Mouse (Mus musculus): ENCODE data around the gene Ube2u. TPM values are rescaled to one million over a fixed set of nuclear protein-coding genes. Genes with fewer than 3 reads are reported as not detected.
"Not testable (repeated sequence)": the region's sequence is repeated elsewhere in the genome, so short reads cannot be mapped to it uniquely, and the experiment has no call there.

Gene Ube2u
- polyA plus RNA-seq, 1 experiment from 2014 or later, result 0.45 TPM

DNA sequence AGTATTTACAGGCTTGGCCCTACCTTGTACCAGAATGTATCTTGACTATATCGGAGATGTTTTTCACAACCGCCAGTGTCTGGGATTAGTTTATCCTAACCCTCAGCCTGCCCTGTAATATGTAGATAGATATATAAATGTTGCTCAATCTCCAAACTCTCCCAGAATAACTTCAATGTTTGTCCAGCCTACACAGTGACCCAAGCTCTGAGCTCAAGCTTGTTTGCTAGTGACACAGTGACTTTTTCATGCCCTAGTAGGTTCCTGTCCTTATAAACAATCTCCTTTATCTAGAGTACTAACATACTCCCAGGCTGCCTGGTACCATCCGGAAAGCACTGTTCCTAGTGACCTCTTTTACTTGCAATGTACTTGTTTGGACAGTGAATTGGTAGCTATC, 16.5 kb downstream of the Ube2u start:
- DNase-seq (ENCODE audit: low spot score) (no peak), ATAC-seq (replicated peaks; ENCODE audit: insufficient number of reproducible peaks, low FRiP score, low TSS enrichment, low read depth) (no peak)
- H3K4me2 ChIP-seq (ENCODE audit: low read depth, low read length), result no peak overlapping the region
- H3K4me1 ChIP-seq (ENCODE audit: control insufficient read depth, insufficient read depth, low read length), result no peaks in the 10 kb centered on the region
- H3K9ac ChIP-seq (replicated peaks; ENCODE audit: low read length), result no peak overlapping the region
- H3K9me3 ChIP-seq (replicated peaks; ENCODE audit: control insufficient read depth, low read length), result no peaks in the 10 kb centered on the region
- no peaks in the 10 kb centered on the region for H3K27me3 ChIP-seq (ENCODE audit: control insufficient read depth, insufficient read depth, low read length)
- no peak overlapping the region for H3K4me3 ChIP-seq (ENCODE audit: low read depth, low read length)
- H3K27ac ChIP-seq (replicated peaks; ENCODE audit: low read depth, low read length), result no peak overlapping the region
- 97% methylated on average over 3 of the region's 3 CpGs for WGBS
- H3K36me3 ChIP-seq (replicated peaks; ENCODE audit: control insufficient read depth, insufficient read depth, low read depth, low read length), result no peaks in the 10 kb centered on the region

DNA sequence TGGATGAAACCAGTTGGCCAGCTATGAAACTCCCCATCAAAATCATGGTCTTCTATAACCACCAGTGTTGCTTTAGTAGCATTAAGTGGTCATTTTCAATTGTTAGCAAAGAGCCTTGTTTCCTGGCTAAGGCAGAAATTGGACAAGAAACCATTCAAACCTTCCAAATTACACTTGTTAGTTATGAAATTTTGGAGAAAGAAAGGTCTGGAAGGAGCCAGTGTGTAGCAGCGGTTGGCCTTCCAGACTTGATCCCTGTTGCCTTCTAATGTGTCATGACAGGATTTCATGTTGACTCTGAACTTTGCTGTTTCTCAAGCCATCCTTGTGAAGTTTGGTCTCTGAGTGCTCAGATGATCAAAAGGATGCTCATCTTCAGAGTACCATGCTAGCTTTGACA, 17.9 kb downstream of the Ube2u start:
- 86% methylated on average over 1 of the region's 1 CpGs for WGBS
- no peak for DNase-seq (ENCODE audit: low spot score)
- Histone ChIP-seq H3K9me3 (replicated peaks; ENCODE audit: control insufficient read depth, low read length) (no peaks in the 10 kb centered on the region), H3K4me3 (ENCODE audit: low read depth, low read length) (no peak overlapping the region), H3K27ac (replicated peaks; ENCODE audit: low read depth, low read length) (no peak overlapping the region), H3K4me1 (ENCODE audit: control insufficient read depth, insufficient read depth, low read length) (no peaks in the 10 kb centered on the region), H3K4me2 (ENCODE audit: low read depth, low read length) (no peak overlapping the region), H3K27me3 (ENCODE audit: control insufficient read depth, insufficient read depth, low read length) (no peaks in the 10 kb centered on the region), H3K9ac (replicated peaks; ENCODE audit: low read length) (no peak overlapping the region), H3K36me3 (replicated peaks; ENCODE audit: control insufficient read depth, insufficient read depth, low read depth, low read length) (no peaks in the 10 kb centered on the region)
- no peak for ATAC-seq (replicated peaks; ENCODE audit: insufficient number of reproducible peaks, low FRiP score, low TSS enrichment, low read depth)

DNA sequence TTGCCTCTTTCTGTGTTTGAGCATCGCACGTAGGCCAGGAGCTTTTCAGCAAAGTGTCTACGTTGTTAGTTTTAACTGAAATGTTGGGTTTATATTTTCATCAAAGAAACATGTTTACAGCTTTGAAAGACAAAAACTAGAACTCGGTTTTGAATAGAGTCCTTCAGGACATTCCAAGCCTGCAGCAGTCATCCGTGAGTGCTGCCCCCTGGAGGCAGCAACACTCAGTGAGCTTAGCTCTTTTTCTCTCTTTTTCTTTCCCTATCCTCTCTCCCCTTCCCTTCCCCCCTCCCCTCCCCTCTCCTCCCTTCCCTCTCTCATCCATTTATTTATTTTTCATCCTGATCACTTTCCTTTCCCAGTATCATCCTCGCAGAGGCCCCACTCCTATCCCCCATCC, 19.5 kb downstream of the Ube2u start:
- Histone ChIP-seq H3K4me2 (ENCODE audit: low read depth, low read length) (no peak overlapping the region), H3K4me3 (ENCODE audit: low read depth, low read length) (no peak overlapping the region), H3K27ac (replicated peaks; ENCODE audit: low read depth, low read length) (no peak overlapping the region), H3K9ac (replicated peaks; ENCODE audit: low read length) (no peak overlapping the region), H3K27me3 (ENCODE audit: control insufficient read depth, insufficient read depth, low read length) (no peaks in the 10 kb centered on the region), H3K4me1 (ENCODE audit: control insufficient read depth, insufficient read depth, low read length) (no peaks in the 10 kb centered on the region), H3K36me3 (replicated peaks; ENCODE audit: control insufficient read depth, insufficient read depth, low read depth, low read length) (no peaks in the 10 kb centered on the region), H3K9me3 (replicated peaks; ENCODE audit: control insufficient read depth, low read length) (no peaks in the 10 kb centered on the region)
- WGBS, result 52% methylated on average over 6 of the region's 6 CpGs
- DNase-seq (ENCODE audit: low spot score) (peak; percentile 42), ATAC-seq (replicated peaks; ENCODE audit: insufficient number of reproducible peaks, low FRiP score, low TSS enrichment, low read depth) (no peak)

DNA sequence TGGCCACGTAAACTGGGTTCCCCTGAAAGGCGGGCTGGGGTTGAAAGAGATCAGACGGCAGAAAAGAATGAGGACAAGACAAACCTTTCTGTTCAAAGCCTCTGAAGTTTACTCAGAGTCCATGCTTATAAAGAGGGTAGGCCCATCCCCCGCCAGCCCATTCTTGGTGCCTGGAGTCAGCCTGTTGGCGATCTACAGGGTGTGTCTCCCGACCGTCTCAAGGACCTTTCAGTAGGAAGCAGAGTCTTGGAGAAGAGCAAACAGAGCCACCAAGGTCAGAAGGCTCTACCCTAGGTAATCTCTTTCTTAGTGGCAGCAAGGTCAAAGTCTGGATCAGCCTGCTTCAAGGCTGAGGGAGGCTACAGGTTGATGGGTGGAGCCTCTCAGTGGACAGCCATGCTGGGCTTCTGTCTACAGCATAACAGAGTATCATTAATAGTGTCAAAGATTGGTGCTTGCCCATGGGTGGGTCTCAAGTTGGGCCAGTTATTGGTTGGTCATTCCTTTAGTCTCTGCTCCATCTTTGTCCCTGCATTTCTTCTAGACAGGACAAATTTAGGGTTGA, 20.5 kb downstream of the Ube2u start:
- WGBS, result 84% methylated on average over 7 of the region's 7 CpGs
- not testable (repeated sequence) for H3K27me3 ChIP-seq (ENCODE audit: control insufficient read depth, insufficient read depth, low read length); H3K9me3 ChIP-seq (replicated peaks; ENCODE audit: control insufficient read depth, low read length); H3K4me2 ChIP-seq (ENCODE audit: low read depth, low read length); H3K4me1 ChIP-seq (ENCODE audit: control insufficient read depth, insufficient read depth, low read length); H3K36me3 ChIP-seq (replicated peaks; ENCODE audit: control insufficient read depth, insufficient read depth, low read depth, low read length); DNase-seq (ENCODE audit: low spot score); H3K4me3 ChIP-seq (ENCODE audit: low read depth, low read length); H3K27ac ChIP-seq (replicated peaks; ENCODE audit: low read depth, low read length); ATAC-seq (replicated peaks; ENCODE audit: insufficient number of reproducible peaks, low FRiP score, low TSS enrichment, low read depth); H3K9ac ChIP-seq (replicated peaks; ENCODE audit: low read length)

DNA sequence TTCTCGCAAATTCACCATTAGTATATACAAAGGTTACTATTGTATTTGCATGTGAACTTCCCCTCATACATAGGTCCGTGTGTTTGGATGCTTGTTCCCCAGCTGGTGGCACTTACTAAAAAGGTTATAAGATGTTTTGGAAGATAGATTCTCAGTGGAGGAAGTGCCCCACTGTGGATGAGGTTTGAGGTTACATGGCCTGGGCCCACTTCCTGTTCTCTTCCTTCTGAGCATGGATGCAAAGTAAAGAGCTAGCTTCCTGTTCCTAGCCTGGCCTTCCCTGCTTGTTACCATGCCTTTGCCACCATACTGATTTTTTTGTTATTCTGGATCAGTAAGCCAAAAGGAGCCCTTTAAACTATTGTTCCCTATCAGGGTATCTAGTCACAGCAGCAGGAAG, 24.7 kb downstream of the Ube2u start:
- Histone ChIP-seq H3K36me3 (replicated peaks; ENCODE audit: control insufficient read depth, insufficient read depth, low read depth, low read length) (no peaks in the 10 kb centered on the region), H3K4me2 (ENCODE audit: low read depth, low read length) (no peak overlapping the region), H3K9me3 (replicated peaks; ENCODE audit: control insufficient read depth, low read length) (peaks cover 3% of the 10 kb centered on the region; the same call in 1 of the 2 replicates), H3K4me3 (ENCODE audit: low read depth, low read length) (no peak overlapping the region), H3K9ac (replicated peaks; ENCODE audit: low read length) (no peak overlapping the region), H3K4me1 (ENCODE audit: control insufficient read depth, insufficient read depth, low read length) (no peaks in the 10 kb centered on the region), H3K27me3 (ENCODE audit: control insufficient read depth, insufficient read depth, low read length) (no peaks in the 10 kb centered on the region), H3K27ac (replicated peaks; ENCODE audit: low read depth, low read length) (no peak overlapping the region)
- no peak for ATAC-seq (replicated peaks; ENCODE audit: insufficient number of reproducible peaks, low FRiP score, low TSS enrichment, low read depth)
- DNase-seq (ENCODE audit: low spot score), result no peak
- 69% methylated on average over 2 of the region's 2 CpGs for WGBS

DNA sequence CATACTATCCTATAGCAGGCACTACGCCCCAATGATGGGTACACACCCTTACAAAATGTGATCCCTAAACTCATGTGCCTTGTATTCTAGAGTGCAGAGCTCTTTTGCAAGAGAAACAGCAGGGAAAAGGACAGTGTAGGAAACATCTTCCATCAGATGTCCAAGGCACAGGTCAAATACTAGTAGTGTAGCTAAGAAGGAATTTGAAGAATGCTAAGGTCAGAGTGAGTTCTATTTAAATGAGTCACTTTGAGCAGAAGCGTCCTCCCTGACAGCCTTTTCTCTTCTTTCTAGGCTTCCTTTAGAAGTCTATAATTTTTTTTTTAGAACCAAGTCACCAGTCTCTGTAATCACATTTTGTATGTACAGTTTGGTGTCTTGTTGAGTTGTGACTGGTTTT, 39.0 kb downstream of the Ube2u start:
- H3K4me2 ChIP-seq (ENCODE audit: low read depth, low read length), result no peak overlapping the region
- H3K4me1 ChIP-seq (ENCODE audit: control insufficient read depth, insufficient read depth, low read length), result no peaks in the 10 kb centered on the region
- H3K36me3 ChIP-seq (replicated peaks; ENCODE audit: control insufficient read depth, insufficient read depth, low read depth, low read length), result no peaks in the 10 kb centered on the region
- no peak overlapping the region for H3K9ac ChIP-seq (replicated peaks; ENCODE audit: low read length)
- ATAC-seq (replicated peaks; ENCODE audit: insufficient number of reproducible peaks, low FRiP score, low TSS enrichment, low read depth) (no peak), DNase-seq (ENCODE audit: low spot score) (no peak)
- no peaks in the 10 kb centered on the region for H3K9me3 ChIP-seq (replicated peaks; ENCODE audit: control insufficient read depth, low read length)
- H3K27me3 ChIP-seq (ENCODE audit: control insufficient read depth, insufficient read depth, low read length), result no peaks in the 10 kb centered on the region
- WGBS, result 78% methylated on average over 2 of the region's 2 CpGs
- no peak overlapping the region for H3K27ac ChIP-seq (replicated peaks; ENCODE audit: low read depth, low read length)
- H3K4me3 ChIP-seq (ENCODE audit: low read depth, low read length), result no peak overlapping the region

DNA sequence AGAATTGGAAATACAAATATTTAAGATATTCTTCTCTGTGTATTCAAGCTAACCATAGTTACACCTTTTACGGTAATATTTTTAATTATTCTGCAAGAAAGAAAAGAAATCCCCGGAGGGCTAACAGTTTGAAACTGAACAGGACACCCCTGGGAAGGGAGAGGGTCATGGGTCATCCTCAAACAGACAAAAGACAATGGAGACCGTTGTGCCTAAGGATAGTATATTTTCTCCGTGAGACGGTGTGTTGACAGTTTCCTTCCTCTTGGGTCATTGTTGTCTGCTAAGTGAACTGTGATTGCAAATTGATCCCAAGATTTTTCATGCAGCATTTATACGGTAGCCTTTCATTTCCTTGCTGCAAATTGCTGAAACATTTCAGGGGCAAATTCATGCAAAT, 43.9 kb downstream of the Ube2u start:
- ATAC-seq (replicated peaks; ENCODE audit: insufficient number of reproducible peaks, low FRiP score, low TSS enrichment, low read depth) (no peak), DNase-seq (ENCODE audit: low spot score) (peak; percentile 34)
- Histone ChIP-seq H3K4me3 (ENCODE audit: low read depth, low read length) (no peak overlapping the region), H3K4me2 (ENCODE audit: low read depth, low read length) (no peak overlapping the region), H3K4me1 (ENCODE audit: control insufficient read depth, insufficient read depth, low read length) (peaks cover 4% of the 10 kb centered on the region), H3K9ac (replicated peaks; ENCODE audit: low read length) (no peak overlapping the region), H3K36me3 (replicated peaks; ENCODE audit: control insufficient read depth, insufficient read depth, low read depth, low read length) (no peaks in the 10 kb centered on the region), H3K9me3 (replicated peaks; ENCODE audit: control insufficient read depth, low read length) (no peaks in the 10 kb centered on the region), H3K27me3 (ENCODE audit: control insufficient read depth, insufficient read depth, low read length) (no peaks in the 10 kb centered on the region), H3K27ac (replicated peaks; ENCODE audit: low read depth, low read length) (no peak overlapping the region)
- WGBS, result 14% methylated on average over 6 of the region's 6 CpGs

DNA sequence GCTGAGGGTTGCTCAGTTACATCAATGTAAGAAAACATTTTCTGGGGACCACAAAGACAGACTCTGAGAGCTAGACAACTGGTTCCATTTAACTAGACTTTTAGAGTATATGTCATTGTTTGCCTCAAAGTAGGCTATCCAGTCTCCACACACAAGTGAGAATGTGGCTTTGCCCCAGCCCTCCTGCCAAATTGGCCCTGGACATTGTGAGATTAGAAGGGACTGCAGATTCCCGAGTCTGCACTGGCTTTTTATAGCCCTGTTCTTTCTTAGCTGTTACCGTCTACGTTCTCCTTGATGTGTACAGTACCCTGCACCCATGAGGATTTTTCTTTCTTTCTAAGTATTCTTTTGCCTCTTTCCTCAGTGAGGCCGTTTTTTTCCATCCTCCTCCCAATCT, 46.1 kb downstream of the Ube2u start:
- H3K4me3 ChIP-seq (ENCODE audit: low read depth, low read length), result no peak overlapping the region
- no peak overlapping the region for H3K4me2 ChIP-seq (ENCODE audit: low read depth, low read length)
- no peak for ATAC-seq (replicated peaks; ENCODE audit: insufficient number of reproducible peaks, low FRiP score, low TSS enrichment, low read depth)
- H3K27ac ChIP-seq (replicated peaks; ENCODE audit: low read depth, low read length), result no peak overlapping the region
- no peak for DNase-seq (ENCODE audit: low spot score)
- no peaks in the 10 kb centered on the region for H3K36me3 ChIP-seq (replicated peaks; ENCODE audit: control insufficient read depth, insufficient read depth, low read depth, low read length)
- WGBS, result 45% methylated on average over 4 of the region's 4 CpGs
- no peak overlapping the region for H3K9ac ChIP-seq (replicated peaks; ENCODE audit: low read length)
- H3K27me3 ChIP-seq (ENCODE audit: control insufficient read depth, insufficient read depth, low read length), result no peaks in the 10 kb centered on the region
- H3K9me3 ChIP-seq (replicated peaks; ENCODE audit: control insufficient read depth, low read length), result no peaks in the 10 kb centered on the region
- peaks cover 11% of the 10 kb centered on the region for H3K4me1 ChIP-seq (ENCODE audit: control insufficient read depth, insufficient read depth, low read length)
